Mouse (Mus musculus) heart, embryonic 16.5 days (tissue): Measurements from ENCODE around the gene Ogfod3. TPM values are rescaled to one million over a fixed set of nuclear protein-coding genes. Genes with fewer than 3 reads are reported as not detected.
A peak's percentile ranks its signal among the peaks of the same experiment; 100 is the strongest.

Experiments used
- ATAC-seq: fragments of 200-750 bp; cut with Nextera tagmentation; replicated peaks from 2 replicates; pipeline ENCODE4 v1.8.0; 2017; ENCODE audit warnings: moderate number of reproducible peaks; ENCODE audit not compliant: insufficient read depth, low FRiP score; ENCODE audit errors: extremely low read depth
- H3K27ac ChIP-seq: fragments of 300-500 bp; sonication (generic); 2 replicates; pipeline ENCODE4 v1.5.1; 2014; ENCODE audit warnings: mild to moderate bottlenecking, low read length, control low read depth, moderate library complexity
- H3K27me3 ChIP-seq: fragments of 300-500 bp; sonication (generic); 2 replicates; pipeline ENCODE4 v1.6.1; 2014; ENCODE audit warnings: low read length, mixed read lengths; ENCODE audit not compliant: control insufficient read depth, insufficient read depth
- H3K36me3 ChIP-seq: fragments of 300-500 bp; sonication (generic); 2 replicates; pipeline ENCODE4 v1.6.1; 2014; ENCODE audit not compliant: control insufficient read depth, insufficient read depth
- H3K4me1 ChIP-seq: fragments of 300-500 bp; sonication (generic); 2 replicates; pipeline ENCODE4 v1.6.1; 2014; ENCODE audit warnings: low read length, mixed read lengths; ENCODE audit not compliant: control insufficient read depth, insufficient read depth
- H3K4me2 ChIP-seq: fragments of 300-500 bp; sonication (generic); 2 replicates; pipeline ENCODE4 v1.6.1; 2014; ENCODE audit warnings: low read depth, mild to moderate bottlenecking, control low read depth, low read length
- H3K4me3 ChIP-seq: fragments of 300-500 bp; sonication (generic); 2 replicates; pipeline ENCODE4 v1.5.1; 2014; ENCODE audit warnings: mild to moderate bottlenecking, control low read depth, low read length
- H3K9ac ChIP-seq: fragments of 300-500 bp; sonication (generic); 2 replicates; pipeline ENCODE4 v1.6.1; 2014; ENCODE audit warnings: low read length, control low read depth
- H3K9me3 ChIP-seq: fragments of 300-500 bp; sonication (generic); replicated peaks from 2 replicates; pipeline ENCODE4 v1.6.1; 2016; ENCODE audit warnings: low read length; ENCODE audit not compliant: control insufficient read depth
- WGBS: fragments of 180-500 bp; shearing (Covaris S2); extraction: QIAGEN DNeasy Blood & Tissue Kit; methylation state at CpG from one replicate; pipeline ENCODE4 v1.1.7; 2014; 5-methylcytosine and 5-hydroxymethylcytosine counted together
- polyA plus RNA-seq: library from polyadenylated mRNA; unstranded; fragments of >200 nt; fragmentation: Nextera tagmentation; extraction: Ambion mirVana; gene quantifications from 2 replicates; pipeline ENCODE4 v1.2.1, GENCODE M21; 2015

Gene Ogfod3
- polyA plus RNA-seq, 1 experiment from 2014 or later: 32.7 TPM

DNA sequence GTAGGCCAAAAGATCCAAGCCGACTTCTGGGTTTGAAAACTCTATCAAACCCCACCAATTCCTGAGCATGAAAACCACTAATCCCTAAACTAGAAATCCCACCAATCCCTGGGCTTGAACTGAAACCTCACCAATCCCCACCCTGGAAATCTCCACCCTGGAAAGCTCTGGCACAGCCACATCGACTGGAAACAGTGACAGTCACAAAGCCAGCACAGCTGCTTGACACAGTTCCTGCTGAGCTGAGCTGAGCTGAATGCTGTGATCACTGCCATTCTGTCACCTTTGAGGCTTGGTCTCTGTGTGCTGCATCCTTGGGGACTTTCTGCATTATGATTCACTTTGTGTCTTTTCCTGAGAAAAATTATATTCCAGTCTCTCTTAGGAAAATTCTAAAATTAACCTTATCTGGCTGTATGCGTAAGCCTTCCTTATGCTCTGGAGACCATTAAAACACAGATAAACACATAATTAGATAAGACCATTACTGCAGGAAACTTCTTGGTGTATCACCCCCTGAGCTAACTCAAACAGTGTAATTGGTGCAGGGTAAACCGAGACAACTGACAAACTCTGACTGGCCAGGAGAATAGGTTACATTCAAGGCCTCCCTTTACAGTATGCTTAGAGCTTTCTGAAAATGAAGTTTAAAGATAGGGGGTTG lies 27.2 kb upstream of the Ogfod3 start:
- no peak overlapping the region for H3K4me2 ChIP-seq
- peak overlapping the region; percentile 18; the same call in 1 of the 2 replicates for H3K9ac ChIP-seq
- peaks cover 34% of the 10 kb centered on the region for H3K4me1 ChIP-seq
- H3K36me3 ChIP-seq: no peaks in the 10 kb centered on the region
- peak overlapping the region; percentile 68 for H3K27ac ChIP-seq
- no peak for ATAC-seq
- H3K27me3 ChIP-seq: no peaks in the 10 kb centered on the region
- H3K4me3 ChIP-seq: no peak overlapping the region
- no peaks in the 10 kb centered on the region for H3K9me3 ChIP-seq
- 34% methylated on average over 4 of the region's 4 CpGs for WGBS

DNA sequence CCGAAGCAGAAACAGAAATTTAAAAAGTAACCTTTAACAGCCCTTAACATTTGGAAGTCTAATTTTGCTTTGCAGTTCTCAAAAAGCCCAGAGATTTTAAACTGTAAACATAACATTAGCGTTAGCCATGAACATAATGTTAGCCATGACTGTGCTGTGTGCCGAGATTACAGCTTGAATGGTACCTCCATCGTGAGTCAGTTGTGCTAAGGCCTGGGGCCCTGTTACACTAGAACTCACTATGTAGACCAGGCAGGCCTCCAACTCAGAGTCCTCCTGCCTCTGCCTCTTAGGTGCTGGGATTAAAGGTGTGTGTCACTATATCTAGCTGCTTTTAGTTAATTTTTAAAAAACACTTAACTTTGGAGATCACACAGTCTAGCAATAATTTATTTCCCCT lies 26.7 kb upstream of the Ogfod3 start:
- Histone ChIP-seq H3K9me3 (no peaks in the 10 kb centered on the region), H3K4me2 (no peak overlapping the region), H3K9ac (peak overlapping the region; percentile 18; the same call in 1 of the 2 replicates), H3K27me3 (no peaks in the 10 kb centered on the region), H3K4me1 (peaks cover 31% of the 10 kb centered on the region), H3K4me3 (no peak overlapping the region), H3K36me3 (no peaks in the 10 kb centered on the region), H3K27ac (peak overlapping the region; percentile 68)
- WGBS: 74% methylated on average over 4 of the region's 4 CpGs
- ATAC-seq: no peak

DNA sequence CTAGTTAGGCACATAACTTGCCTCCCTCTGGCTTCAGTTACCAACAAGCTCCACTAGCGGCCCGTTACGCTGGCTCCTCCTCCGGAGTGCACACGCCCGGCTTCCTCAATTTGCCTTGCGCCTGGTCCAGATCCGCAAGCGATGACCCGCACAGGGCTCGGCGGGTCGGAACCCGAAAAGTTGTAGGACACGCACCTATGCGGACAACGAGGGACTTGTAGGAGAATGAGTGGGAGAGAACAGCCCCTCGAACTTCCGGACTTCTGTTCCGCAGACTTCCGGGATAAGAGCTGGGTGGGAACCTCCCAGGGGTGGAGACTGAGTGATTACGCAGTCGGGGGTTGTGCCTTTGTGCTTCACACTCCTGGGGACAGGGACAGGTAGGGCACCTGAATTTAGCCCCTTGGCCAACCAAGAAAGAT lies 24.5 kb upstream of the Ogfod3 start, which contains the start of gene Cybc1:
Gene Cybc1, minus strand, starts transcription at position 305 of the 422 bp plus-strand sequence.
- H3K27me3 ChIP-seq: no peaks in the 10 kb centered on the region
- H3K27ac ChIP-seq: peak within 1 kb of the TSS; percentile 85
- H3K4me3 ChIP-seq: peak within 1 kb of the TSS; percentile 94
- H3K4me2 ChIP-seq: peak within 1 kb of the TSS; percentile 76
- H3K9ac ChIP-seq: peak within 1 kb of the TSS; percentile 84
- ATAC-seq: peak; percentile 87
- H3K36me3 ChIP-seq: peaks cover 16% of the 10 kb centered on the region
- peaks cover 26% of the 10 kb centered on the region for H3K4me1 ChIP-seq
- WGBS: under 1% methylated on average over 23 of the region's 23 CpGs
- no peaks in the 10 kb centered on the region for H3K9me3 ChIP-seq

- peaks cover 26% of the 10 kb centered on the region for H3K4me1 ChIP-seq
Measured at GRCm38 (mm10) chr11:121228129-121229017, 23.9 kb upstream of the Ogfod3 start.

DNA sequence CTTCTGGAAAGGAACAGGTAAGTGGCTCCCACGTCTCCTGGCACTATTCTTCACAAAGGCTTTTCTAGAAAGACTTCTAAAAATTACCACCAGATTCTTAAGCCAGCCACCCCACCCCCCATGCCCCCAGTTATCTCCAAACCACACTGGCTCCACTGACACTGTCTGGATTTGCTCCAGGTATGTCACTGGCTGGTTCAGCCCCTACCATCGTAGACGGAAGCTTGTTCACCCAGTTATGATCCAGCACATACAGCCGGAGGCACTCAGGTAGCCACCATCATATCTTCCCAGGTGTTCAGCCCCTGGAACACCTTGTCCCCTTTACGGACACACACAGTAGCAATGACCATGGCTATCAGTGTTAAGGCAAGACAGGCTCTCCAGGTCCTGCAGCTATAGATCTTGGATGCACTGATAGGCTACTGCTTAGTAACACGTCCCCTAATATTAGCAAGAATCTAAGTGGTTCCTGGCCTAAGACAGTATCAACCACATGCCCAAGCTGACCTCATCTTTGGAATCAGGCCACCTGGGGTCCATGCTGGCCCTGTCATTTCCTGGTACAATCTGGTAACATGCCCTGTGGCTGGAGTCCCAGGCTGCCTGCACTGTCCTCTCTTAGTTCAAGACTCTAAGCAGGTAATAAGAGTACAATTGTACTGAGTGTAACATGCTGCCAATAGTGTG lies 17.0 kb upstream of the Ogfod3 start:
- no peak overlapping the region for H3K4me2 ChIP-seq
- ATAC-seq: peak; percentile 42; the same call in 1 of the 2 replicates
- H3K36me3 ChIP-seq: peaks cover 46% of the 10 kb centered on the region
- H3K9me3 ChIP-seq: no peaks in the 10 kb centered on the region
- 0 out of 2 replicates have a peak, but pooled peaks cover 4% of the 10 kb centered on the region for H3K4me1 ChIP-seq
- H3K4me3 ChIP-seq: no peak overlapping the region
- no peak overlapping the region for H3K9ac ChIP-seq
- 53% methylated on average over 6 of the region's 6 CpGs for WGBS
- no peak overlapping the region for H3K27ac ChIP-seq
- H3K27me3 ChIP-seq: no peaks in the 10 kb centered on the region

More at GRCm38 (mm10) chr11:121228129-121229017, 23.9 kb upstream of the Ogfod3 start:
- H3K27me3 ChIP-seq: no peaks in the 10 kb centered on the region
- peak overlapping the region; percentile 76 for H3K4me2 ChIP-seq
- ATAC-seq: no peak; the same call in 1 of the 2 replicates
- H3K36me3 ChIP-seq: peaks cover 22% of the 10 kb centered on the region
- peak overlapping the region; percentile 84 for H3K9ac ChIP-seq
- peak overlapping the region; percentile 85 for H3K27ac ChIP-seq
- 15% methylated on average over 21 of the region's 21 CpGs for WGBS
- H3K4me3 ChIP-seq: peak overlapping the region; percentile 94
- no peaks in the 10 kb centered on the region for H3K9me3 ChIP-seq

- H3K4me2 ChIP-seq: no peak overlapping the region
- H3K4me1 ChIP-seq: 0 out of 2 replicates have a peak, but pooled peaks cover 4% of the 10 kb centered on the region
- peaks cover 45% of the 10 kb centered on the region for H3K36me3 ChIP-seq
- 82% methylated on average over 5 of the region's 5 CpGs for WGBS
- no peaks in the 10 kb centered on the region for H3K9me3 ChIP-seq
- H3K9ac ChIP-seq: no peak overlapping the region
- no peak for ATAC-seq
- no peak overlapping the region for H3K27ac ChIP-seq
- no peak overlapping the region for H3K4me3 ChIP-seq
- no peaks in the 10 kb centered on the region for H3K27me3 ChIP-seq
Measured at GRCm38 (mm10) chr11:121220771-121221170, 16.3 kb upstream of the Ogfod3 start.

DNA sequence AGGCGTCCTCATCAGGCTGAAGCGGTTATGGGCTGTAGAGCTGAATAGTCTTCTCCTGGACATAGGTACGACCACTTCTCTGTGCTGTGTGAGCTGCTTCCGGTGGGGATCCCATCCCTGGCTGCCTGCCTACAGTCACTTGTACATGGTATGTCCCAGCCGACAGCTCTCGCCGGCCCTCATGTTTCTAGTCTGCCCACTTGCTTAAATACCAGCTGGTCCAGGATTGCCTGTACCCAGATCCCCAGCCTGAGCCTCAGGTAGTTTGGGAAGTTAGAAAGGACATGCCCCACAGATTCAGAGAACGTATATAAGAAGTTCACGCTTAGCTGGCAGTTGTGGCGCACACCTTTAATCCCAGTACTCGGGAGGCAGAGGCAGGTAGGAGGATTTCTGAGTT lies 15.3 kb upstream of the Ogfod3 start:
- Histone ChIP-seq H3K27me3 (no peaks in the 10 kb centered on the region), H3K27ac (no peak overlapping the region), H3K4me1 (0 out of 2 replicates have a peak, but pooled peaks cover 4% of the 10 kb centered on the region), H3K9ac (no peak overlapping the region), H3K4me3 (no peak overlapping the region), H3K36me3 (peaks cover 35% of the 10 kb centered on the region), H3K9me3 (no peaks in the 10 kb centered on the region), H3K4me2 (no peak overlapping the region)
- ATAC-seq: no peak
- WGBS: 84% methylated on average over 11 of the region's 11 CpGs

- 96% methylated on average over 3 of the region's 3 CpGs for WGBS
- Histone ChIP-seq H3K9me3 (no peaks in the 10 kb centered on the region), H3K27ac (no peak overlapping the region), H3K4me2 (no peak overlapping the region), H3K9ac (no peak overlapping the region), H3K4me1 (0 out of 2 replicates have a peak, but pooled peaks cover 4% of the 10 kb centered on the region), H3K36me3 (peaks cover 12% of the 10 kb centered on the region), H3K4me3 (no peak overlapping the region), H3K27me3 (no peaks in the 10 kb centered on the region)
- ATAC-seq: no peak
Measured at GRCm38 (mm10) chr11:121216831-121217230, 12.3 kb upstream of the Ogfod3 start.
